Mouse (Mus musculus): ENCODE measurements around the gene Cib4.

Gene Cib4

GRCm38 (mm10) chr5:30545698-30546097 lies at the start of gene Cib4:
TSS of gene Cib4 (minus strand) at chr5:30545836.
- DNase-seq (ENCODE audit: low spot score): no peak

DNA sequence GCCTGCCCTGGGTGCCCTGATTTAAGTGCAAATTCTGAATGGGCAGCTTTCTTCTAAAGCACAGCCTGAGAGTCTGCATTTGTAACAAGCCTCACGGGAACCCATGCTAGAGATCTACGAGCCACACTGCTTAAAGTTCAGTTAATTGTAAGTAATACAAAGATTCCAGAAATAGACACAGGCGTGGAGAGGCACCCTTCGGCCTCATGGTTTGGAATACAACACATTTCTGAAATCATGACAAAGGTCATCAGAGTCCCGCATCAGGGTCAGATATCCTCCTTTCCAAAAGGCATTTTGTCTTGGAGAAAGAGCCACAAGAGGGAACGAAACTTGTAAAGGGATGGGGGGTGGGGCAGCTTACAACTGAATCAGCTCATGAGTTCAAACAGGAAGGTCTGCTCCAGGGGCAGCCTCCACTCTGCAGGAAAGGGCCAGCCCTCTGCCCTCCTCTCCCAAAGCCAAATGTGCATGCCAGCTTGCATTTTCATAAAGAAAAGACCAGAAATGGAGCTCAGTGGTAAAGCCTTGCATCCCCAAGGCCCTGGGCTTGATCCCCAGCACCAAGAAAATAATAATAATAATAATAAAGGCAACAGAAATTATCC lies 49.4 kb upstream of the Cib4 start:
- no peak for DNase-seq (ENCODE audit: low spot score)

DNA sequence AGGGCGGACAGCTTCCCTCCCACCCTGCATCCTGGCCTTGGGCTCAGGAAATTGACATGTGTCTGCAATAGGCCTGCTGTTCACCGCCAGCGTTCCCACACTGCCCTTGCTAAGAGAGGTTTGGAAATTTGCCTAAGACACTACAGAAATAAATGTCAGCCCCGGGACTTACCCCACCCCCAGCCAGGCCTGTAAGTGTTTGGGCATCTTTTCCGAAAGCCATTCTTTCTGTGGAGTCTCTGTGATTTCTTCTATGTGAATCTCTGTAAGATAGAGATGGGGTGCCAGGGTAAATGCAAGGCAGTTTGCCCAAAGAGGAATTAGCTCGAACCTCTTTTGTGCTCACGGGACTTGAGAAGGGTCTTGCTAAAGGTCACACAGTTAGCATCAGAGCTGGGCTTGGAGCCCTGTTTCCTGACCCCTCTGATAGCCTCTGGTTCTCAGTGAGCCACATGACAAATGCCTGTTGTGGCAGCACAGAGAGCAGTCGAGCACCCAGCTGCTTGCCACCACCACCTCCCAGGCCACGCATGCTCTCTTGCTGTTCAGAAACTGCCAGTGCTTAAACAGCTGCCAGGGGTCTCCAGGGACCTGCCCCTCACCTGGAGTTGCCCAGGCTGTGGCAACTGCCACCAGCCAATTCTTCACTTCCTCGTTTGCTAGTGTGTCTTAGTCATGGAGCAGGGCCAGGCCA lies 48.3 kb upstream of the Cib4 start:
- no peak for DNase-seq (ENCODE audit: low spot score)

- no peak for DNase-seq (ENCODE audit: low spot score)
Observed at GRCm38 (mm10) chr5:30593360-30593759, 47.7 kb upstream of the Cib4 start.

DNA sequence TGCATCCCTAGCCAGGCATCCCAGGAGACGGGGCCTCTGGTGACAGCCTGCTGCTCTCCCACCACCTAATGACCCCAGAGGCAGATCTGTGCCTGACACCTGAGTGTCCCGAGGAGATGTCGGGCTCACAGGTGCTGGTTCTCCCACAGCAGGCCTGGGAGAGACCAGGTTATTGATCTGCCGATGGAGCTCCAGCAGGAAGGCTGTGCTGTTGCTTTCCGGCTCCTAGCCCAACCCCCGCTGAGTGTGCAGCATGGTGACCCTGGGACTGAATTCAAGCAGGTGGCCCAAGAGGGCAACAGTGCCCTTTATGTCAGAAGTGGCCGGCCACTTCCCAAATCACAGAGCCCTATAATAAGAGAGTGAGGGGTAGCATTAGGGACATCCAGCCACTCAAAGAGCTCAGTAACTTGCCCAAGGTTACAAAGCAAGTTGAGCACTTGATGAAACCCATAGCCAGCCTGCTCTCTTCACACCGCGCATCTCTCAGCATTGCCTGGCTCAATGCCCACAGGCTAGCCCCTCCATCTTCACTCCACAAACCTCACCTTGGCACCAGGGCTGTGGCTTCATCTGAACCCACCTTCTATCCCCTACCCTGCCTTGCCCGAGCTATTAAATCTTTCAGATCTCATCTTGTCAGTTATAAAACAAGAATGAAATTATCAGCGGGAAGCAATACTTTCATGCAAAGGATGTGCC lies 46.8 kb upstream of the Cib4 start:
- no peak for DNase-seq (ENCODE audit: low spot score)

- DNase-seq (ENCODE audit: low spot score): no peak
Observed at GRCm38 (mm10) chr5:30591786-30592185, 46.1 kb upstream of the Cib4 start.

GRCm38 (mm10) chr5:30591205-30591731 lies 45.6 kb upstream of the Cib4 start:
- no peak for DNase-seq (ENCODE audit: low spot score)

GRCm38 (mm10) chr5:30590231-30590630 lies 44.6 kb upstream of the Cib4 start:
- DNase-seq (ENCODE audit: low spot score): no peak

DNA sequence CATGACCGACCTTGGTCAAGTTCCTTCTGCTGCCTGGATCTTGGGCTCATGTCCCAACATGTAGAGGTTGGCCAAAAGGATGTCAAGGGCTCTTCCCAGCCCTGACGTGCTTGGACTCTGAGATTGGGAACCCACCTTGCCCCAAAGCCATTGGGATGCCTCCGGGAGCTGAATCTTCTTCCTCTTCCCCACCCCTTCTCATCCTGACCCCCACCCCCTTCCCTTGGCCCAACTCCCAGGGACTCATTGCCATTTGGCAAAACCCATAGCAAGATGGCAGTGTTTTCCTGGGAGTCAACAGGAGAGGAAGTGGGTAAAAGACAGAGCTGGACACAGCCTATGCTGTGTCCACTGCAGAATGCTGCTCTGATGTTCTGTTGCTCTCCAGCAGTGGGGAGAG lies 43.9 kb upstream of the Cib4 start:
- DNase-seq (ENCODE audit: low spot score): no peak

DNA sequence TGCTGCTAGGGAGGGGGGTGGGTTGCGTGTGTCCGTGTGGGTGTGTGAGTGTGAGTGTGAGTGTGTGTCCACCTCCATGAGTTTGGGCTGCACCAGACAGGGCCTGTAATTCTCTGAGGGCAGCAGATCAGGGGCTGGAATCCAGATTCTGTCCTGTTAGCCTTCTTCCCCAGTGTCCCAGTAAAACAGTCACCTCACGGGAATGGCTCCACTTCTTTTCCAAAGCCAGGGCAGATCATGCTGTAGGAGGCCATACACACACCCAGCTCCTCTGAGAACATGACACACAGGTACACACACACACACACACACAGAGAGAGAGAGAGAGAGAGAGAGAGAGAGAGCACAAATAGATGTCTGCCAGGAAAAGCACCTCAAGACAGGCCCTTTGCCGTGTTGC lies 43.4 kb upstream of the Cib4 start:
- no peak for DNase-seq (ENCODE audit: low spot score)

DNA sequence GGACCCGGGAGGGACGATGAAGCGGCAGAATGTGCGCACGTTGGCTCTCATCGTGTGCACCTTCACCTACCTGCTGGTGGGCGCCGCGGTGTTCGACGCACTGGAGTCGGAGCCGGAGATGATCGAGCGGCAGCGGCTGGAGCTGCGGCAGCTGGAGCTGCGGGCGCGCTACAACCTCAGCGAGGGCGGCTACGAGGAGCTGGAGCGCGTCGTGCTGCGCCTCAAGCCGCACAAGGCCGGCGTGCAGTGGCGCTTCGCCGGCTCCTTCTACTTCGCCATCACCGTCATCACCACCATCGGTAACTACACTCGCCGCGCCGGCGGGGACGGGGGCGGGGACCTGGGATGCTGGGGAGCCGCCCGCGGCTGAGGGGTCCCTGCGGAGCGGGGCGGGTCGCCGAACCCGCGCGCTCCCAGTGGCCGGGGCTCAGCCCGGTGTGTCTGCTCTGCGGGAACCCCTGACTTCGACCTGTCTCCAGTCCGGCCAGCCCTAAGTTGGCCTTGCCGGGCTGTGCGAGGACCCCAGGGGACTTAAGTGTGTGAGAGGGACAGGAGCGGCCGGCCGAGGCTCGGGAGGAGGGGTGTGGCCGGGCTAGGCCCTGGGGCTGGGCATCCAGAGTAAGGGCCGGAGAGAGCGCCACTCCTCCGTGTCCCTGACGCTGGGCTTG lies 42.8 kb upstream of the Cib4 start:
- peak; percentile 57 for DNase-seq (ENCODE audit: low spot score)

DNA sequence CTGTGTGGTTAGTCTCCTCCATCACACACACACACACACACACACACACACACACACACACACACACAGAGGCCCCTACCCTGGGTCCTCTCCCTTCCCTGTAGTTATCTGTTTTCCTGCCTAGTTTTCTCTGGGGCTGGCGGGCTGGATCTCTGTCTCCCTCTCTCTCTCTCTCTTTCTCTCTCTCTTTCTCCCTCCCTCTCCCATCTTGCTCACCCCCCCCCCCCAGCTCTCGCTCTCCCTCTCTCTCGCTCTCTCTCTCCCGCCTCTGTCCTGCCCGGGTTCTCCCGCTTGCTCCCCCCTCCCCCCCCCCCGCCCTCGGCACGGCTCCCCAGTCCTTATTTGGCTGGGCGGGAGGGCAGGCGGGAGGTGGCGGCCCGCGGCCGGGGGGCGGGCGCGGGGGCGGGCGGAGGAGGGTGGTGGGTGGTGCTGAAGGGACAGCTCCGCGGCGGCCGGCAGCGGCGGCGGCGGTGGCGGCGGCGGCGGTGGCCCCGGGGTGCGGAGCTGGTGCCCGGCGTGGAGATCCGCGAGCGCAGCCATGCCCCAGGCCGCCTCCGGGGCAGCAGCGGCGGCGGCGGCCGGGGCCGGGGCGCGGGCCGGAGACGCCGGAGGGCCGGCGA lies 42.2 kb upstream of the Cib4 start, which contains the start of gene Kcnk3:
Gene Kcnk3, plus strand, starts transcription at position 490 of the 620 bp plus-strand sequence.
- DNase-seq (ENCODE audit: low spot score): peak; percentile 18

DNA sequence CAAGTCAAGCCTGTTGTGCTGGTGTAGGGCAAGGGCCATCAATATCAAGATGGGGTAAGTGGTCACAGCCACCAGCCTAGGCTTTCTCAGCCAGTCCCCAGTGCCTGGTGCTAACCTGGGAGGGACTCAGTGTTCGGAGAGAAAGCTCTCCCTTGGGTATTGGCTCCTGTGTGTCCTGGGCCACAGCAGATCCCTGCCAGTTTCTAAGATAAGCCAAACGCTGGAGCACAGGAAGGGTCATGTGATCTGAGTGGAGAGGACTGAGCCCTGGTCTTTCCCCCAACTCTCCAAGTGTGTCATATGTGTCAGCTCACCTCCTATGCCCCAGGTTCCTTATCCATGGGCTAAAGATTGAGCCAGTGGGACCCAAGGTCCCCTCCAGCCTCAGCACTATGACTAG lies 41.5 kb upstream of the Cib4 start:
- peak; percentile 10 for DNase-seq (ENCODE audit: low spot score)

GRCm38 (mm10) chr5:30586616-30587015 lies 41.0 kb upstream of the Cib4 start:
- DNase-seq (ENCODE audit: low spot score): no peak

DNA sequence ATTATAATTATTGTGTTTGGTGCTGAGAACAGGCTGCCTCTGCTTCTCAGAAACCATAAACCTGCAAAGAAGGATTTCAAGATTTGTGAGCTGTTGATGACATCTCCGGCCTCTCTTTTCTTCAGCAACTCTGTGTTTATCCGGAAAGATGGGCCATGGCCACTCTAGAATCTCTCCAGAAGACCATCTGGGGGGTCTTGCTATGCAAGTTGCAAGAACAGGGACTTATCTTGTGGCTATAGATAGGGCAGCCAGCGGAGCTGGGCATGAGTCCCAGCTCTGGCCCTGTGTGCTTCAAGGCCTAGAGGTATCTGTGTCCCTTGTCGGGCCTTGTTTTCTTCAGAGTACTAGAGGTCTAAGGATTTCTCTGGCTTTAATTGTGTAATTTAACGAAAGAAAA lies 36.4 kb upstream of the Cib4 start:
- DNase-seq (ENCODE audit: low spot score): no peak

DNA sequence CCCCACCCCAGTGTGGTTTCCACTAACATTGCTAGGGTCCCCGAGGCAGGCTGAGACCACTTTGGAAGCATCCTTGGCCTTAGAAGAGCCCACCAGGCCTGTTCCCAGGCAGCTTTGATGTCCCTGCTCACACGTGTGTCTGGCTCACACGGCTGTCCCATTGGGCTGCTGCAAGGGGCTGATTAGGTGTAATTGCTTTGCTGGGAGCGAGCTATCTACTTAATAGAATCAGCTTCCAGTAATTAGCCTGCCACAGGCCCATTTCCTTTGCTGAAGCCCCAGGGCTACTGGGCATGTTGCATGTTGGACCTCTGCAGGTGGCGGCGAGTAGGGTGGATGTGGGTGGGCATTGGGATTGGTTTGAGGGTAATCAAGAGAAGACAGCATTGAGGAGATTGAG lies 35.1 kb upstream of the Cib4 start:
- no peak for DNase-seq (ENCODE audit: low spot score)

GRCm38 (mm10) chr5:30578445-30579080 lies 32.9 kb upstream of the Cib4 start:
- no peak for DNase-seq (ENCODE audit: low spot score)

DNA sequence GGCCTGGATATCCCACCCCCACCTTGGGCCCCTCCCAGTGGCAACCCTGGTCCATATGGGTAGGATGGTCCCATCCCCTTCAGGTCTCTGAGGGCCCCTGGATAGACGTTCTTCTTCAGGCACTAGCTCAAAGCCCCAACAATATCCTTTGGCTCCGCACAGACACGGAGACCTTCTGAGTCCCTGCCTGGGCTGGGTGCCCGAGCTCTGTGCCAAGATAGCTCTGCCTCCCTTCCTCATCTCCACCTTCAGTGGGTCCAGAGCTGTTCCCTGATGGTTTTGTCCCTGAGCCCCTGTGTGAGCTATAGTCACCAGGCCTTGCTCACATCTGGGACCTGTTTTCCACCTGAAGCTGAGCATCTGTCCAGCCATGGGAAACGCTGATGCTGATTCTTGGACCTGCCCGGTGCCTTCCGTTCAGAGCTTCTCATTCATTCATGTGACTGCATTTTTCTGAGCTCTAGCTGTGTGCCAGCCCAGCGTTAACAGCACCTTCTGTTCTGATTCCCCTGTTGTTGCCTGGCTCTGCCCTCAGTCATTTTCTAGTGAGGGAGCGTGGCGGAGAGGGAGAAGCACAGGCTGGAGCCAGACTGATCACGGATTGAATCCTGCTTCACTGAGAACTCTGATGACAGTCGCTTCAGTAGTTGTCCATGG lies 32.1 kb upstream of the Cib4 start:
- no peak for DNase-seq (ENCODE audit: low spot score)

- no peak for DNase-seq (ENCODE audit: low spot score)
Observed at GRCm38 (mm10) chr5:30577251-30577650, 31.6 kb upstream of the Cib4 start.

DNA sequence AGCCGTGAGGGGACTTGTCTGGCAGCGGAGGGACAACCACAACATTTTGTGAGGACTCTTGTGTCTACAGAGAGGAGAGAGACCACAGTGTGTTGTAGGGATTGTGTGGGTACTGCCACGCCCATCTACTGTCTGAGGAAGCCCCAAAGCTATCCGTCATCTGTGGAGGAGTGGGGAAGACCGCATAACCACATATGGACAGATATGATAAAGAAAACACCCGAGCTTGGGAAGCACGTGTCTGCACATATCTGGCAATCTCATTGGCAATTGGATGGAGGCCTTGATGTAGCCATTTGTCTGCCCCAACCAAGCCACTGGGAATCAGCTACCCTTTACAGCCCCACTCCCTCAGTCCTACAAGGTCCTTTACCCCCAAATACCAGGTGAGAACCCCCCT lies 30.6 kb upstream of the Cib4 start:
- no peak for DNase-seq (ENCODE audit: low spot score)

DNA sequence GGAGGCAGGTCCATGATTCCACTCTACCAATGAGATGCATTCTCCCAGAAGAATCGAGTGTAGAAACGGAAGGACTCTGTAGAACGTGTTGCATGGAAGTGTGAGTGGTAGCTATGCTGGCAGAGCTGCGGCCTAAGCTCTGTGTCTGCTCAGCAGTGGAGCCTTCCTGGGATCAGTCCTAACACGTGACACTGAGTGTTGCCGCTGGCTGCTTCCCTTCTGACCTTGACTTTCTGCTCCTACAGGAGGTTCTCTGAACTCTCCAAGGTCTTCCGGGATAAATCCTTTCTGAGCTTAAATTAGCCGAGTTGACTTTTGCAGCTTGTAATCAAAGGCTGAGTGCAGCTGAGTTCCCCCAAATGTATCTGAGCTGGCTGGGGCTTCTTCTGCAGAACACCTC lies 28.7 kb upstream of the Cib4 start:
- no peak for DNase-seq (ENCODE audit: low spot score)
